Mouse (Mus musculus) cortical plate, adult 2 months (tissue): ENCODE results near the gene Ube2e3.

Experiments
- CTCF ChIP-seq: fragments of 200-500 bp; IDR thresholded peaks from 2 replicates; pipeline ENCODE4 v1.5.1; 2011; ENCODE audit warnings: mild to moderate bottlenecking, control low read depth, low read length; ENCODE audit not compliant: insufficient read depth; ENCODE audit errors: extremely low read depth
- POLR2A ChIP-seq: fragments of 200-500 bp; IDR thresholded peaks from 2 replicates; pipeline ENCODE4 v1.6.1; 2011; ENCODE audit warnings: mild to moderate bottlenecking, low read length, control low read depth; ENCODE audit not compliant: insufficient read depth; ENCODE audit errors: extremely low read depth

GRCm38 (mm10) chr2:78961580-78961979 lies 93.7 kb downstream of the Ube2e3 start:
- TF ChIP-seq POLR2A (no peak), CTCF (no peak)
